Mouse (Mus musculus): ENCODE measurements around the gene Spsb3.

GRCm38 (mm10) chr17:24885356-24886133 lies 898 bp upstream of the Spsb3 start:
- TF ChIP-seq CTCF (IDR thresholded peaks at IDR 0.05; ENCODE audit: insufficient read depth, low read depth, low read length) (no peak), POLR2A (IDR thresholded peaks at IDR 0.05; ENCODE audit: insufficient read depth, low read depth, low read length) (no peak)
